ENCODE assay signal across 22 mouse cellular contexts in the genomic region with DNA sequence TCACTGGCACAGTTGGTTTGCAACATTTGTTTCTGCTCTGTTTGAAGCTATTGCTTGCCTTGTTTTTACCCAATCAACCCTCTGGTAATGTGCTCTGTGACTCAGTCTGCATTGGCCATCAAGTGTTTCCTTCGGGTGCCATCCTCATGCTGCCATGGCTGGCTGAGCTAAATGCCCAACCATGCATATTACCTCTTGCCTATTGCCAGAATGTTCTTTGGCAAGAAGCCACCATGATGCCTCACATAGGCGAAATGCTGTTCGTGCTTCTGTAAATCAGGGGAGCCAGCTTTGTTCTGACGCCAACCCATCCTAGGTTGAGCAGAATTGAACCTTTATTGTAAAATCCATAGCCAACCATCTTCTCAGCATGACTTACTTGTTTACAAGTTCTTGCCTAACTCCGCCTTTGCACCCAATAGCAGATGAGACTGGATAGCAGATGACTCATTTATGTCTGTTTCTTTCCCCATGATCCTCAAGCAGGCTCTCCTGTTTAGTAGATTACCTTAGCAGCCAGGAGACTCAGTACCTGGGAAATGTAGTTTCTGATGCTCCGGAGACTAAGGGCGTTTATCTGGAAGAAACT. TPM values are rescaled to one million over a fixed set of nuclear protein-coding genes. Genes with fewer than 3 reads are reported as not detected.
DNase-seq lines count a peak whose midpoint lies in the region; ATAC-seq lines count a peak whose summit lies in the region.
"Had no signal": no experiment of that assay in that cellular context is flagged by ENCODE, and none has a peak within 500 bp of the region (broad histone marks: within the 10 kb centered on the region; RNA-seq: fewer than 3 reads in every experiment).

No protein-coding gene starts in this region.

- DNase-seq in cerebellum, postnatal 10 days = peak; percentile 82 to 88
- no peak for DNase-seq in cerebellum, adult 11 months
- peak; percentile 17 for DNase-seq in kidney, adult 11 months
- peak; percentile 41 for DNase-seq in retina, postnatal 1 day
- no peak for DNase-seq in retina, embryonic 14.5 days (ENCODE audit: low spot score)
- no peak for DNase-seq in lung, postnatal 4 days
- DNase-seq: adrenal gland, adult 2 months; gastrocnemius, adult 2 months; layer of hippocampus, postnatal 36 days; liver, embryonic 13.5 days; lung, embryonic 14.5 days; midbrain, embryonic 14.5 days; thymus, postnatal 36 days had no signal

- no peaks in the 10 kb centered on the region for H3K9me3 ChIP-seq in kidney, embryonic 15.5 days (replicated peaks)
- H3K9me3 ChIP-seq: embryonic facial prominence, embryonic 10.5 days; heart, embryonic 10.5 days; hindbrain, embryonic 15.5 days; liver, embryonic 13.5 days; neural tube, embryonic 13.5 days; stomach, embryonic 15.5 days had no signal

- H3K27me3 ChIP-seq in kidney, embryonic 15.5 days = no peaks in the 10 kb centered on the region
- H3K27me3 ChIP-seq: hindbrain, embryonic 15.5 days; liver, embryonic 13.5 days; neural tube, embryonic 13.5 days; stomach, embryonic 15.5 days had no signal

- no peak overlapping the region for H3K9ac ChIP-seq in kidney, embryonic 15.5 days
- H3K9ac ChIP-seq: hindbrain, embryonic 15.5 days; liver, embryonic 13.5 days; lung, embryonic 14.5 days; neural tube, embryonic 13.5 days; stomach, embryonic 15.5 days had no signal

- 94% methylated on average over 7 of the region's 7 CpGs for WGBS in kidney, embryonic 15.5 days

- H3K4me2 ChIP-seq in kidney, embryonic 15.5 days = no peak overlapping the region
- H3K4me2 ChIP-seq: hindbrain, embryonic 15.5 days; liver, embryonic 13.5 days; lung, embryonic 14.5 days; neural tube, embryonic 13.5 days; stomach, embryonic 15.5 days had no signal

- H3K27ac ChIP-seq in kidney, embryonic 15.5 days = no peak overlapping the region
- H3K27ac ChIP-seq: embryonic facial prominence, embryonic 10.5 days; gastrocnemius, adult 2 months; heart, embryonic 10.5 days; hindbrain, embryonic 15.5 days; liver, embryonic 13.5 days; neural tube, embryonic 13.5 days; stomach, embryonic 15.5 days had no signal

- no peak overlapping the region for H3K4me3 ChIP-seq in kidney, embryonic 15.5 days (replicated peaks)
- H3K4me3 ChIP-seq: embryonic facial prominence, embryonic 10.5 days; gastrocnemius, adult 2 months; heart, embryonic 10.5 days; hindbrain, embryonic 15.5 days; liver, embryonic 13.5 days; myocyte; neural tube, embryonic 13.5 days; stomach, embryonic 15.5 days had no signal

- no peak for ATAC-seq in kidney, embryonic 15.5 days (replicated peaks; ENCODE audit: low FRiP score)
- ATAC-seq: CD4-positive, CD25-positive, alpha-beta regulatory T cell, adult 4 months; intestine, embryonic 16.5 days had no signal

- peaks cover 27% of the 10 kb centered on the region for H3K36me3 ChIP-seq in kidney, embryonic 15.5 days
- H3K36me3 ChIP-seq: hindbrain, embryonic 15.5 days; liver, embryonic 13.5 days; neural tube, embryonic 13.5 days; stomach, embryonic 15.5 days had no signal

- no peaks in the 10 kb centered on the region for H3K4me1 ChIP-seq in kidney, embryonic 15.5 days
- H3K4me1 ChIP-seq: embryonic facial prominence, embryonic 10.5 days; heart, embryonic 10.5 days; hindbrain, embryonic 15.5 days; liver, embryonic 13.5 days; neural tube, embryonic 13.5 days; stomach, embryonic 15.5 days had no signal

RNA-seq across cellular contexts. Expression of gene Tmem87b, which starts 46.1 kb away (rescaled TPM):
- polyA plus RNA-seq in kidney, embryonic 15.5 days (2015; fragmentation: Nextera tagmentation; extraction: Ambion mirVana) = 32.3 and 32.6 TPM in 2 replicates

Comparison
In these comparisons a context has a peak if more than half of its experiments do, and no peak if none do; other contexts are left out.
1. DNase-seq: peak in cerebellum, postnatal 10 days (2 of 2), kidney, adult 11 months (single experiment) and retina, postnatal 1 day (single experiment); none in cerebellum, adult 11 months (single experiment), retina, embryonic 14.5 days (single experiment) and lung, postnatal 4 days (0 of 2).